7 mouse cellular contexts compared by ENCODE assay signal in the genomic region with DNA sequence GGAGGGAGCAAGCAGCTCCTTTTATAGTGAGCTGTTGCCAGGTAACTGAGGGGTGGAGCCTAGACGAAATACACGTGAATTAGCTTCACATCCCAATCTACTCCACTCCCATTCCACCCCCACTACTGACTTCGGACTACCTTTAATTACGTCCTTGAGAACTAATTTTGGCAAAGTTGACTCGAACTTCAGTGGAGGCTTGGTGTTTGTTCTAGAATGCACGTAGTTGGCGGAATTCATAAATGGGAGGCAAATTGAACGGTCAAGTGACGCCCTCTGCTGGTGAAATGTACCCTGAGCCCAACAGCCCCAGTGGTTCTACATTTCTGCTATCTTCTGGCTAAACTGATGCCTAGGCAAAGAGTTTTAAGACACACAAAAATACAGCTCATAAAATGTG. TPM values are rescaled to one million over a fixed set of nuclear protein-coding genes. Genes with fewer than 3 reads are reported as not detected.
DNase-seq lines count a peak whose midpoint lies in the region; ATAC-seq and TF ChIP-seq lines count a peak whose summit lies in the region.

No protein-coding gene starts in this region.

- TF ChIP-seq POLR2A in lung, adult 2 months (IDR thresholded peaks at IDR 0.05; ENCODE audit: borderline replicate concordance, extremely low read depth, low read depth, low read length) = no peak

- H3K36me3 ChIP-seq in lung, postnatal 0 days (ENCODE audit: insufficient read depth, low read length) = no peaks in the 10 kb centered on the region

- no peaks in the 10 kb centered on the region for H3K9me3 ChIP-seq in lung, postnatal 0 days (ENCODE audit: low read length)

- TF ChIP-seq CTCF in lung, adult 2 months (IDR thresholded peaks at IDR 0.05; ENCODE audit: insufficient read depth, low read length) = peak; percentile 42; the same call in 1 of the 2 replicates
- TF ChIP-seq CTCF in lung, postnatal 0 days (IDR thresholded peaks at IDR 0.05) = peak; percentile 57

- H3K4me1 ChIP-seq in lung, adult 2 months (ENCODE audit: control insufficient read depth, insufficient read depth, low read length) = no peaks in the 10 kb centered on the region; the same call in 1 of the 2 replicates
- no peaks in the 10 kb centered on the region for H3K4me1 ChIP-seq in lung, postnatal 0 days (ENCODE audit: insufficient read depth, low read depth, low read length)

- H3K27me3 ChIP-seq in lung, postnatal 0 days (replicated peaks; ENCODE audit: insufficient read depth, low read length) = no peaks in the 10 kb centered on the region

- no peak overlapping the region for H3K4me2 ChIP-seq in lung, postnatal 0 days (replicated peaks; ENCODE audit: low read depth, low read length)

- no peak for DNase-seq in lung, adult 2 months
- no peak for DNase-seq in lung, adult 18-20 months
- peak; percentile 79 for DNase-seq in R1 (ENCODE audit: low read depth, low spot score)
- DNase-seq in forelimb bud, embryonic 11.5 days (ENCODE audit: low read depth, low spot score) = peak; percentile 19
- DNase-seq in lung, postnatal 0 days (ENCODE audit: low spot score) = peak; percentile 36
- peak; percentile 53 for DNase-seq in thymus, postnatal 4 days
- DNase-seq in cerebellum, postnatal 36 days = no peak

- no peak overlapping the region for H3K9ac ChIP-seq in lung, postnatal 0 days (replicated peaks; ENCODE audit: low read depth)

- ATAC-seq in lung, postnatal 0 days = no peak

- H3K27ac ChIP-seq in lung, postnatal 0 days (ENCODE audit: low read length) = no peak overlapping the region

- H3K4me3 ChIP-seq in lung, adult 2 months (replicated peaks; ENCODE audit: extremely low read depth, low read depth, low read length) = no peak overlapping the region
- no peak overlapping the region for H3K4me3 ChIP-seq in lung, postnatal 0 days (ENCODE audit: low read depth, low read length)

- 37% methylated on average over 9 of the region's 9 CpGs for WGBS in lung, adult 2 months
- 23% methylated on average over 9 of the region's 9 CpGs for WGBS in lung, postnatal 0 days

- TF ChIP-seq EP300 in lung, postnatal 0 days (IDR thresholded peaks at IDR 0.05) = no peak

RNA-seq across cellular contexts. Expression of gene Tars, which starts 7.3 kb away (rescaled TPM):
- 8.7 and 13.0 TPM in 2 replicates for polyA plus RNA-seq in lung, adult 2 months (2012; rRNA removed)
- 23.0 and 25.1 TPM in 2 replicates for polyA plus RNA-seq in lung, postnatal 0 days (2015; fragmentation: Nextera tagmentation; extraction: Ambion mirVana)

Comparison
In these comparisons a context has a peak if more than half of its experiments do, and no peak if none do; other contexts are left out.
1. DNase-seq: peak in R1 (single experiment), forelimb bud, embryonic 11.5 days (single experiment), lung, postnatal 0 days (single experiment) and thymus, postnatal 4 days (single experiment); none in lung, adult 2 months (single experiment), lung, adult 18-20 months (0 of 2) and cerebellum, postnatal 36 days (0 of 2).